9 mouse cellular contexts compared by ENCODE assay signal in genomic region chr1:190978001-190978400, GRCm38 (mm10). TPM values are rescaled to one million over a fixed set of nuclear protein-coding genes. Genes with fewer than 3 reads are reported as not detected.
DNase-seq lines count a peak whose midpoint lies in the region; ATAC-seq and TF ChIP-seq lines count a peak whose summit lies in the region.
"Had no signal": no experiment of that assay in that cellular context is flagged by ENCODE, and none has a peak within 500 bp of the region (broad histone marks: within the 10 kb centered on the region; RNA-seq: fewer than 3 reads in every experiment).

No protein-coding gene starts in this region.

- intact Hi-C loops in heart, postnatal 25 days (cut with DNase I): no loop called here

- WGBS in heart, embryonic 12.5 days: under 1% methylated on average over 22 of the region's 22 CpGs
- WGBS in forebrain, embryonic 11.5 days: under 1% methylated on average over 22 of the region's 22 CpGs
- WGBS in liver, embryonic 15.5 days (ENCODE audit: insufficient replicate concordance): 4% methylated on average over 22 of the region's 22 CpGs

- H3K9ac ChIP-seq in heart, embryonic 12.5 days: peak overlapping the region; percentile 95
- H3K9ac ChIP-seq in forebrain, embryonic 11.5 days (ENCODE audit: low read length): peak overlapping the region; percentile 84
- no peak overlapping the region for H3K9ac ChIP-seq in liver, embryonic 15.5 days

- peaks cover 61% of the 10 kb centered on the region for H3K4me1 ChIP-seq in heart, embryonic 12.5 days (replicated peaks)
- peaks cover 22% of the 10 kb centered on the region for H3K4me1 ChIP-seq in E14TG2a.4 (replicated peaks; ENCODE audit: low read depth, low read length)
- H3K4me1 ChIP-seq in forebrain, embryonic 11.5 days (replicated peaks; ENCODE audit: control insufficient read depth, insufficient read depth, low read length): 0 out of 2 replicates have a peak, but pooled peaks cover 5% of the 10 kb centered on the region
- peaks cover 15% of the 10 kb centered on the region for H3K4me1 ChIP-seq in liver, embryonic 15.5 days (replicated peaks)

- no peaks in the 10 kb centered on the region for H3K27me3 ChIP-seq in heart, embryonic 12.5 days (replicated peaks)
- H3K27me3 ChIP-seq in E14TG2a.4 (ENCODE audit: insufficient read depth, low read length): peaks cover 77% of the 10 kb centered on the region
- no peaks in the 10 kb centered on the region for H3K27me3 ChIP-seq in forebrain, embryonic 11.5 days (ENCODE audit: control insufficient read depth, insufficient read depth, low read length)
- H3K27me3 ChIP-seq in liver, embryonic 15.5 days: peaks cover 88% of the 10 kb centered on the region

- no peaks in the 10 kb centered on the region for H3K9me3 ChIP-seq in heart, embryonic 12.5 days (replicated peaks)
- H3K9me3 ChIP-seq in E14TG2a.4 (ENCODE audit: low read length): 0 out of 2 replicates have a peak, but pooled peaks cover 4% of the 10 kb centered on the region
- H3K9me3 ChIP-seq in forebrain, embryonic 11.5 days (ENCODE audit: control insufficient read depth, low read length): no peaks in the 10 kb centered on the region
- no peaks in the 10 kb centered on the region for H3K9me3 ChIP-seq in liver, embryonic 15.5 days (replicated peaks)

- H3K4me3 ChIP-seq in heart, embryonic 12.5 days: peak overlapping the region; percentile 74
- H3K4me3 ChIP-seq in E14TG2a.4 (replicated peaks; ENCODE audit: low read length): peak overlapping the region; percentile 78
- peak overlapping the region; percentile 60 for H3K4me3 ChIP-seq in forebrain, embryonic 11.5 days (ENCODE audit: low read depth, low read length)
- peak overlapping the region; percentile 47 for H3K4me3 ChIP-seq in liver, embryonic 15.5 days (replicated peaks)

- peak overlapping the region; percentile 96 for H3K27ac ChIP-seq in heart, embryonic 12.5 days (ENCODE audit: poor library complexity, severe bottlenecking)
- no peak overlapping the region for H3K27ac ChIP-seq in forebrain, embryonic 11.5 days (ENCODE audit: low read depth, low read length)
- H3K27ac ChIP-seq in liver, embryonic 15.5 days (replicated peaks): no peak overlapping the region

- no peak for TF ChIP-seq CTCF in E14TG2a.4 (conservative IDR thresholded peaks at IDR 0.05; ENCODE audit: low read length)

- ATAC-seq in heart, embryonic 12.5 days (ENCODE audit: insufficient number of reproducible peaks, low FRiP score): no peak; the same call in 1 of the 2 replicates
- ATAC-seq in forebrain, embryonic 11.5 days (replicated peaks; ENCODE audit: low FRiP score): 0 out of 2 replicates have a peak, but pooled peaks have one; percentile 7
- no peak for ATAC-seq in liver, embryonic 15.5 days (ENCODE audit: insufficient read depth)

- DNase-seq in heart, postnatal 25 days (ENCODE audit: low spot score): no peak
- peak; percentile 55 for DNase-seq in forebrain, embryonic 11.5 days (ENCODE audit: low spot score)
- no peak for DNase-seq in c-Kit-positive CD71-positive TER-119-positive erythroid progenitor cells, embryonic 14.5 days (ENCODE audit: low spot score)
- no peak for DNase-seq in adrenal gland, adult (ENCODE audit: inconsistent age in 2 of 2, low spot score in 1 of 2)
- no peak for DNase-seq in left cerebral cortex, adult 9 months (ENCODE audit: low spot score in 2 of 2)

- H3K36me3 ChIP-seq in heart, embryonic 12.5 days: peaks cover 33% of the 10 kb centered on the region
- no peaks in the 10 kb centered on the region for H3K36me3 ChIP-seq in E14TG2a.4 (ENCODE audit: insufficient read depth, low read length)
- no peaks in the 10 kb centered on the region for H3K36me3 ChIP-seq in forebrain, embryonic 11.5 days (ENCODE audit: control insufficient read depth, insufficient read depth, low read length)
- no peaks in the 10 kb centered on the region for H3K36me3 ChIP-seq in liver, embryonic 15.5 days (replicated peaks)

- peak overlapping the region; percentile 92 for H3K4me2 ChIP-seq in heart, embryonic 12.5 days
- peak overlapping the region; percentile 96 for H3K4me2 ChIP-seq in forebrain, embryonic 11.5 days (ENCODE audit: low read depth, low read length, severe bottlenecking)
- H3K4me2 ChIP-seq in liver, embryonic 15.5 days: peak overlapping the region; percentile 69

RNA-seq across cellular contexts. Expression of gene Vash2, which starts 1.1 kb away (rescaled TPM):
- polyA plus RNA-seq in heart, embryonic 12.5 days (2016; fragmentation: Nextera tagmentation; extraction: Ambion mirVana): 68.6 and 74.0 TPM in 2 replicates
- total RNA-seq in heart, postnatal 25 days (2021): under 1 TPM; 0.62 to 0.64 TPM
- polyA plus RNA-seq in forebrain, embryonic 11.5 days (2014; fragmentation: Nextera tagmentation; extraction: Ambion mirVana): 53.2 and 54.0 TPM in 2 replicates
- polyA plus RNA-seq in liver, embryonic 15.5 days (2015; fragmentation: Nextera tagmentation; extraction: Ambion mirVana): 0.88 and 1.2 TPM in 2 replicates

RNA-seq across cellular contexts. Expression of gene Flvcr1, which starts 48.0 kb away (rescaled TPM):
- polyA plus RNA-seq in heart, embryonic 12.5 days (2016; fragmentation: Nextera tagmentation; extraction: Ambion mirVana): 4.4 and 5.4 TPM in 2 replicates
- total RNA-seq in heart, postnatal 25 days (2021): 1 to 10 TPM; 5.3 to 5.5 TPM
- 12.3 and 14.0 TPM in 2 replicates for polyA plus RNA-seq in forebrain, embryonic 11.5 days (2014; fragmentation: Nextera tagmentation; extraction: Ambion mirVana)
- 2.5 and 3.4 TPM in 2 replicates for polyA plus RNA-seq in liver, embryonic 15.5 days (2015; fragmentation: Nextera tagmentation; extraction: Ambion mirVana)

RNA-seq across cellular contexts. Expression of gene Angel2, which starts 53.1 kb away (rescaled TPM):
- polyA plus RNA-seq in heart, embryonic 12.5 days (2016; fragmentation: Nextera tagmentation; extraction: Ambion mirVana): 38.2 and 38.3 TPM in 2 replicates
- total RNA-seq in heart, postnatal 25 days (2021): 10 to 100 TPM; 26.6 to 28.3 TPM
- 58.3 and 61.5 TPM in 2 replicates for polyA plus RNA-seq in forebrain, embryonic 11.5 days (2014; fragmentation: Nextera tagmentation; extraction: Ambion mirVana)
- polyA plus RNA-seq in liver, embryonic 15.5 days (2015; fragmentation: Nextera tagmentation; extraction: Ambion mirVana): 11.3 and 13.4 TPM in 2 replicates

RNA-seq across cellular contexts. Expression of gene Spata45, which starts 58.4 kb away (rescaled TPM):
- polyA plus RNA-seq in heart, embryonic 12.5 days (2016; fragmentation: Nextera tagmentation; extraction: Ambion mirVana): not detected in 2 replicates
- not detected for total RNA-seq in heart, postnatal 25 days (2021)
- not detected in 2 replicates for polyA plus RNA-seq in forebrain, embryonic 11.5 days (2014; fragmentation: Nextera tagmentation; extraction: Ambion mirVana)
- not detected in 2 replicates for polyA plus RNA-seq in liver, embryonic 15.5 days (2015; fragmentation: Nextera tagmentation; extraction: Ambion mirVana)
- polyA plus RNA-seq: large intestine, adult 2 months had no signal

Comparison
In these comparisons a context has a peak if more than half of its experiments do, and no peak if none do; other contexts are left out.
1. RNA of gene Vash2, which starts 1.1 kb away (polyA plus RNA-seq): 68.6 to 74.0 TPM in heart, embryonic 12.5 days and 53.2 to 54.0 TPM in forebrain, embryonic 11.5 days; 0.88 to 1.2 TPM in liver, embryonic 15.5 days; every median in the first group is over 10 times any median in the second.
2. Peak in every context shown above with its lines, with median percentiles within 50 percentile points of each other: H3K4me2 ChIP-seq and H3K4me3 ChIP-seq.